Mouse (Mus musculus) midbrain, embryonic 14.5 days (tissue): Measurements from ENCODE around the gene Lix1. TPM values are rescaled to one million over a fixed set of nuclear protein-coding genes. Genes with fewer than 3 reads are reported as not detected.
A peak's percentile ranks its signal among the peaks of the same experiment; 100 is the strongest.

Experiments
- ATAC-seq: fragments of 200-750 bp; cut with Nextera tagmentation; 2 replicates; pipeline ENCODE4 v1.8.0; 2017; ENCODE audit warnings: moderate number of reproducible peaks, moderate library complexity; ENCODE audit not compliant: low FRiP score, low TSS enrichment
- DNase-seq: peaks from one replicate; pipeline ENCODE4 v3.0.0-alpha.2; 2015
- H3K27ac ChIP-seq: fragments of 300-500 bp; sonication (generic); replicated peaks from 2 replicates; pipeline ENCODE4 v1.5.1; 2014; ENCODE audit warnings: mild to moderate bottlenecking, low read depth, low read length, moderate library complexity
- H3K27me3 ChIP-seq: fragments of 300-500 bp; sonication (generic); 2 replicates; pipeline ENCODE4 v1.6.1; 2014; ENCODE audit warnings: low read length, control low read depth, mixed read lengths; ENCODE audit not compliant: control insufficient read depth, insufficient read depth
- H3K36me3 ChIP-seq: fragments of 300-500 bp; sonication (generic); 2 replicates; pipeline ENCODE4 v1.6.1; 2014; ENCODE audit warnings: low read length, control low read depth; ENCODE audit not compliant: control insufficient read depth, insufficient read depth
- H3K4me1 ChIP-seq: fragments of 300-500 bp; sonication (generic); 2 replicates; pipeline ENCODE4 v1.6.1; 2014; ENCODE audit warnings: mild to moderate bottlenecking, antibody characterized with exemption, low read length, control low read depth; ENCODE audit not compliant: control insufficient read depth, insufficient read depth
- H3K4me2 ChIP-seq: fragments of 300-500 bp; sonication (generic); 2 replicates; pipeline ENCODE4 v1.6.1; 2014; ENCODE audit warnings: mild to moderate bottlenecking, low read length, moderate library complexity
- H3K4me3 ChIP-seq: fragments of 300-500 bp; sonication (generic); replicated peaks from 2 replicates; pipeline ENCODE4 v1.5.1; 2014; ENCODE audit warnings: low read depth, low read length
- H3K9ac ChIP-seq: fragments of 300-500 bp; sonication (generic); replicated peaks from 2 replicates; pipeline ENCODE4 v1.6.1; 2014; ENCODE audit warnings: mild to moderate bottlenecking, low read length, moderate library complexity
- H3K9me3 ChIP-seq: fragments of 300-500 bp; sonication (generic); 2 replicates; pipeline ENCODE4 v1.6.1; 2016; ENCODE audit warnings: low read length, control low read depth, mixed read lengths; ENCODE audit not compliant: control insufficient read depth
- WGBS: fragments of 180-500 bp; shearing (Covaris S2); extraction: QIAGEN DNeasy Blood & Tissue Kit; methylation state at CpG from one replicate; pipeline ENCODE4 v1.1.7; 2014; 5-methylcytosine and 5-hydroxymethylcytosine counted together
- polyA plus RNA-seq: library from polyadenylated mRNA; unstranded; fragments of >200 nt; fragmentation: Nextera tagmentation; extraction: Ambion mirVana; gene quantifications from 2 replicates; pipeline ENCODE4 v1.2.1, GENCODE M21; 2014

The Lix1 gene
- polyA plus RNA-seq, 1 experiment from 2014 or later: 9.2 TPM

DNA sequence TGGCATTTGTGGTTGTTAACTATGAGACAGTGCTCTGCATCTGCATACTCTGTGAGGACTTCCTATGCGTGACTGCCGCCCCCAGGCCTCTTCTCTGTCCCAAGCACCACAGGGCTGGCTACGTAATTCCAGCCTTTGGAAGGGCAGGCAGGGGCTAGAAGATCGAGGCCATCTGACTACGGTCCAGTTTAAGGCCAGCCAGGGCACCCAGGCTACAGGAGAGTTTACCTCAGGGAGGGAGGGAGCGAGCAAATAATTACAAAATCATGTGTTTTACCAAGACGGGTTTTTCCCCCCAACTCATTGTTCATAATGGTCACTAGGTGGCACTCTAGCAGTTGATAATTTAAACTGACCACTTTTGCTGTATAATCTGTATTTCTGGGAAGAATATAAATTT, 9.6 kb upstream of the Lix1 start:
- H3K4me1 ChIP-seq: no peaks in the 10 kb centered on the region
- WGBS: 67% methylated on average over 7 of the region's 7 CpGs
- no peak overlapping the region for H3K4me2 ChIP-seq
- peaks cover 35% of the 10 kb centered on the region for H3K36me3 ChIP-seq
- H3K27me3 ChIP-seq: no peaks in the 10 kb centered on the region
- no peaks in the 10 kb centered on the region for H3K9me3 ChIP-seq
- H3K9ac ChIP-seq: no peak overlapping the region
- ATAC-seq (no peak), DNase-seq (peak; percentile 68)
- no peak overlapping the region for H3K27ac ChIP-seq
- no peak overlapping the region for H3K4me3 ChIP-seq

DNA sequence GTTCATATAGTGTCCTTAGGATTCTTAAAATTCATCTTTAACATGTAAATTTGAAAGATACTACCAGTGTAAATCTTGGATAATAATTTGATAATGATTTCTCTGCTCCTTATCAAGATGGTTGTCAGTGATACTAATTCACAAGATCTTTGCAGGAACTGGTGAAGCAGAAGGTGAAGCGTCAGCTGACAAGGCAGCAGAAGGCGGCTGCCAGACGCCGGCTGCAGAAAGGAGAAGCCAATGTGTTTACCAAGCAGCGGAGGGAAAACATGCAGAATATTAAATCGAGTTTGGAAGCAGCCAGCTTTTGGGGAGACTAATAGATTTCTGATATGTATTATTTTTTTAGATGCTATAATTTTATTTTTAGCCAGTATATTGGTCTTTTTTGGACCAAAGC, 9.2 kb upstream of the Lix1 start:
- Histone ChIP-seq H3K36me3 (peaks cover 35% of the 10 kb centered on the region), H3K4me1 (no peaks in the 10 kb centered on the region), H3K4me2 (no peak overlapping the region), H3K27ac (no peak overlapping the region), H3K4me3 (no peak overlapping the region), H3K9ac (no peak overlapping the region), H3K27me3 (no peaks in the 10 kb centered on the region), H3K9me3 (no peaks in the 10 kb centered on the region)
- no peak for ATAC-seq
- WGBS: 85% methylated on average over 6 of the region's 6 CpGs
- no peak for DNase-seq

DNA sequence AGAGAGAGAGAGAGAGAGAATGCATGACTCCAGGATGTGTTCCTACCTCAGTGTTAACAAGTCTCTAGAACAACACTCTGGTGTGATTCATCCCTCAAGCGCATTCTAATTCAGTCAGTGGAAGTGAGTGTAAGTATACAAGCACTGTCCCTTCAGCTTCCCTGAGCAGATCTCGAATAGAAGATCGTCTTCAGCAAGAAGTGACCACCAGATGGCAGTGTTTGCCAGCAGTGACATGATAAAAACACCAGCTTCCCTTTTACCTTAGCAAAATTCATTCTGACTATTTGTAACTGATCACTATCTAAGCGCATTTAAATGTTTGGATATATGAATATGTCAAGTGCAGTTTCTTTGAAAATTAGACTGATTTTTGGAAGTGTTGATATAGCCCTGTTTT, 8.1 kb upstream of the Lix1 start:
- no peaks in the 10 kb centered on the region for H3K27me3 ChIP-seq
- H3K4me1 ChIP-seq: no peaks in the 10 kb centered on the region
- H3K4me2 ChIP-seq: no peak overlapping the region
- H3K4me3 ChIP-seq: no peak overlapping the region
- H3K27ac ChIP-seq: no peak overlapping the region
- WGBS: 26% methylated on average over 4 of the region's 4 CpGs
- DNase-seq (peak; percentile 93), ATAC-seq (peak; percentile 11; the same call in 1 of the 2 replicates)
- H3K36me3 ChIP-seq: peaks cover 24% of the 10 kb centered on the region
- no peak overlapping the region for H3K9ac ChIP-seq
- no peaks in the 10 kb centered on the region for H3K9me3 ChIP-seq

- Histone ChIP-seq H3K27ac (no peak overlapping the region), H3K9ac (no peak overlapping the region), H3K27me3 (no peaks in the 10 kb centered on the region), H3K4me2 (no peak overlapping the region), H3K36me3 (peaks cover 9% of the 10 kb centered on the region), H3K4me3 (no peak overlapping the region), H3K9me3 (no peaks in the 10 kb centered on the region), H3K4me1 (no peaks in the 10 kb centered on the region)
- ATAC-seq: no peak
- WGBS: 2% methylated on average over 1 of the region's 1 CpGs
- no peak for DNase-seq
Measured at GRCm38 (mm10) chr17:17396869-17397268, 5.6 kb upstream of the Lix1 start.

DNA sequence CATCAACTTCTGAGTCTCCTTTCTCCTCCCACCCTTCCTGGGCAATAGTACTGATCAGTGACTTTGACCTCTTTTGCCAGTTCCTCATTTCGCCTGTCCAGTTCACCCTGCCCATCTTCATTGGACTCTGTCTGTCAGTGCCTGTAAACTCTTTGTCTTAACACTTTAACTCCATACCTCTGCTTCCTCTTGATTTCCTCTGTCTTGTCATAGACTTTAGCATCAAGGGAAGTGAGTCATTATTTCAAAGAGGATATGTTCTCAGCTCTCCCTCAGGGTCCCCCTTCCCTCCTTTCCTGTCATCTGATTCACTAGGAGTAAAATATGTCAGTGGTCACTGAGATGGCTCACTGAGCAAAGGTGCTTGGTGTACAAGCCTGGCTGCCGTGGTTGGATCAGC, 3.8 kb upstream of the Lix1 start:
- peaks cover 5% of the 10 kb centered on the region; the same call in 1 of the 2 replicates for H3K4me1 ChIP-seq
- peaks cover 5% of the 10 kb centered on the region for H3K36me3 ChIP-seq
- no peak overlapping the region for H3K4me2 ChIP-seq
- H3K9ac ChIP-seq: no peak overlapping the region
- no peak overlapping the region for H3K27ac ChIP-seq
- 79% methylated on average over 2 of the region's 2 CpGs for WGBS
- ATAC-seq: no peak
- DNase-seq: no peak
- H3K27me3 ChIP-seq: no peaks in the 10 kb centered on the region
- no peak overlapping the region for H3K4me3 ChIP-seq
- H3K9me3 ChIP-seq: no peaks in the 10 kb centered on the region

GRCm38 (mm10) chr17:17403038-17403437, 566 bp downstream of the Lix1 start:
- ATAC-seq (no peak), DNase-seq (no peak)
- Histone ChIP-seq H3K36me3 (no peaks in the 10 kb centered on the region), H3K27ac (peak overlapping the region; percentile 15; the same call in 1 of the 2 replicates), H3K4me3 (peak overlapping the region; percentile 25), H3K27me3 (no peaks in the 10 kb centered on the region), H3K4me2 (peak overlapping the region; percentile 44), H3K9ac (peak overlapping the region; percentile 46), H3K9me3 (no peaks in the 10 kb centered on the region), H3K4me1 (peaks cover 5% of the 10 kb centered on the region; the same call in 1 of the 2 replicates)
- 4% methylated on average over 5 of the region's 5 CpGs for WGBS

- peak overlapping the region; percentile 17; the same call in 1 of the 2 replicates for H3K4me3 ChIP-seq
- H3K4me1 ChIP-seq: peaks cover 5% of the 10 kb centered on the region; the same call in 1 of the 2 replicates
- no peak for DNase-seq
- no peaks in the 10 kb centered on the region for H3K36me3 ChIP-seq
- H3K9me3 ChIP-seq: no peaks in the 10 kb centered on the region
- WGBS: 9% methylated on average over 3 of the region's 3 CpGs
- H3K27me3 ChIP-seq: no peaks in the 10 kb centered on the region
- ATAC-seq: no peak
- no peak overlapping the region for H3K27ac ChIP-seq
- no peak overlapping the region; the same call in 1 of the 2 replicates for H3K9ac ChIP-seq
- peak overlapping the region; percentile 44 for H3K4me2 ChIP-seq
Measured at GRCm38 (mm10) chr17:17403578-17404112, 1.2 kb downstream of the Lix1 start.

DNA sequence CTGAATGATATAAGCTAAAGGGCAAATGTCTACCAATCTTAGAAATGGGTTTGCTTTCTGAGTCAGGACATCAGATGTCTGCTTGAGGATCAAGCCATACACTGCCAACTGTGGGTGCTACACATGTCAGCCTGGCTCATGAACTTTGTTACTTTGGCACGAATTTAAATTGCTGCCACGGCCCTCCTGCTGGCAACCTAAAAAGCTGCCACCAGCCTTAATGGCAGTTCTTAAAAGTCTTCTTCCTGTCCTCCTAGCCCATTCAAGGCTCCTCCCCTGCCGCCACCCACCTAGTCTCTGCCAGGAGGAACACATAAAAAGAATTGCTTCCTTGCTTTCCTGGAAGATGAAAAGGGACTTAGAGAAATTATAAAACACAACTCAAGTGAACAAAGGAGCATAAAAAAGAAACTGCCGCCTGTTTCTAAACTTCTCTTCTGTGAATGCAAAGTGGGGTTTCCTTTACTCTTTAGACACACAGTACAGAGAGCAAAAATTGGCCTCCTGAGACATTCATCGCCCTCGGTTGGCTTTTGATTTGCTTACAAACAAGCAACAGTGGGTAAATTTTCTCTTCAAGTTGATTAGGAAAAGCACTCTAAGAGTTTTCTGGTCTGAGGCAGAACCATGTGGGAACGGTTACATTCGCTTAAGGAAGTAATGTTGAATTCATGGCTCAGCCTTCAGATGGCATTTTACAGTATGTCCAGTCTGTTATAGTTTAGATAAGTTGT, 2.5 kb downstream of the Lix1 start:
- 22% methylated on average over 8 of the region's 8 CpGs for WGBS
- H3K4me2 ChIP-seq: peak overlapping the region; percentile 44
- H3K4me1 ChIP-seq: peaks cover 15% of the 10 kb centered on the region
- H3K9me3 ChIP-seq: no peaks in the 10 kb centered on the region
- H3K27me3 ChIP-seq: no peaks in the 10 kb centered on the region
- H3K4me3 ChIP-seq: no peak overlapping the region
- H3K27ac ChIP-seq: no peak overlapping the region
- no peak overlapping the region for H3K9ac ChIP-seq
- no peaks in the 10 kb centered on the region for H3K36me3 ChIP-seq
- ATAC-seq (no peak), DNase-seq (no peak)

DNA sequence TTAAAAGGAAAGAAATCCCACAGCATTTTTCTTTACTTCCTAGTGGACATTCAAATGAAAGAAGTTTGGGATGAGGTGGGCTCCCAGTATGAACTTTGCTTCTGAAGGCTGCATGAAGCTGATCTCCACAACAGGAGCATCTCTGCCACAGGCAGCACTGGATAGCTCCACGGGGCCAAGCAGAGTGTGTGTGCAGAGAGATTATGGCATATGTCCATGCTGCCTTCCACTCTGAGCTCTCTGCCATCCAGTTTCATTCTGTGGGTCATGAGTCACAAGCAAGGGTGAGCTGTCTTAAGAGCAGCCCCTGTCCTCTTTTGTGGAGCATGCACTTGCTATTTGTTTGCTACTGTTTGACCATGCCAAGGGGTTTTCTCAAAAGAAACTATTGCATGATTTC, 3.1 kb downstream of the Lix1 start:
- Histone ChIP-seq H3K27ac (no peak overlapping the region), H3K4me1 (peaks cover 15% of the 10 kb centered on the region), H3K9me3 (no peaks in the 10 kb centered on the region), H3K27me3 (no peaks in the 10 kb centered on the region), H3K4me3 (no peak overlapping the region), H3K9ac (no peak overlapping the region), H3K36me3 (no peaks in the 10 kb centered on the region), H3K4me2 (no peak overlapping the region)
- WGBS: 15% methylated on average over 1 of the region's 1 CpGs
- no peak for ATAC-seq
- DNase-seq: no peak
